Mouse (Mus musculus) myocyte (in vitro differentiated cells): ENCODE measurements at regions not wholly inside any gene's neighbourhood (a gene's known extent, or its start where the extent isn't known, plus 50 kb on each side); places are given as distances from the start of the nearest gene placed in this dataset.

Experiments
- H3K27me3 ChIP-seq: one replicate; pipeline ENCODE4 v1.6.1; 2011; ENCODE audit not compliant: control insufficient read depth, insufficient read depth, insufficient read length
- H3K36me3 ChIP-seq: one replicate; pipeline ENCODE4 v1.6.1; 2011; ENCODE audit not compliant: control insufficient read depth, insufficient read depth
- H3K4me2 ChIP-seq: one replicate; pipeline ENCODE4 v1.6.1; 2011; ENCODE audit warnings: low read depth, control low read depth
- H3K4me3 ChIP-seq: one replicate; pipeline ENCODE4 v1.5.1; 2011; ENCODE audit warnings: mild to moderate bottlenecking, control low read depth, moderate library complexity
- H3K79me2 ChIP-seq: one replicate; pipeline ENCODE4 v1.6.1; 2011; ENCODE audit not compliant: control insufficient read depth, insufficient read depth
- H3ac ChIP-seq: one replicate; pipeline ENCODE4 v1.6.1; 2011; ENCODE audit not compliant: control insufficient read depth, insufficient read length
- CEBPB ChIP-seq: IDR thresholded peaks from 2 replicates; pipeline ENCODE4 v1.6.1; 2011; ENCODE audit warnings: mild to moderate bottlenecking, moderate library complexity; ENCODE audit not compliant: poor library complexity, insufficient read depth, severe bottlenecking
- E2F4 ChIP-seq: IDR thresholded peaks from one replicate; pipeline ENCODE4 v1.6.1; 2011; ENCODE audit warnings: mild to moderate bottlenecking, control low read depth, moderate library complexity; ENCODE audit not compliant: insufficient read depth
- MAX ChIP-seq: IDR thresholded peaks from one replicate; pipeline ENCODE4 v1.6.1; 2011; ENCODE audit warnings: low read depth, mild to moderate bottlenecking, control low read depth
- MYOD1 ChIP-seq, 3 experiments: IDR thresholded peaks; one replicate each; pipeline ENCODE4 v1.6.1; 2011; ENCODE audit warnings: control low read depth in 2 of 3, low read depth in 2 of 3, mild to moderate bottlenecking in 2 of 3, moderate library complexity in 1 of 3; ENCODE audit not compliant: insufficient read length in 2 of 3, control insufficient read depth in 1 of 3
- MYOG ChIP-seq, 3 experiments: IDR thresholded peaks; one replicate each; pipeline ENCODE4 v1.6.1; 2011; ENCODE audit warnings: control low read depth in 2 of 3, low read depth in 2 of 3, mild to moderate bottlenecking in 2 of 3; ENCODE audit not compliant: insufficient read length in 2 of 3, control insufficient read depth in 1 of 3, insufficient read depth in 1 of 3
- POLR2A ChIP-seq: IDR thresholded peaks from one replicate; pipeline ENCODE4 v1.6.1; 2011; ENCODE audit warnings: low read depth, mild to moderate bottlenecking, control low read depth, moderate library complexity; ENCODE audit not compliant: insufficient read length
- POLR2AphosphoS2 ChIP-seq: IDR thresholded peaks from one replicate; pipeline ENCODE4 v1.6.1; 2011; ENCODE audit warnings: low read depth, control low read depth; ENCODE audit not compliant: insufficient read length
- REST ChIP-seq: IDR thresholded peaks from one replicate; pipeline ENCODE4 v1.6.1; 2011; ENCODE audit warnings: mild to moderate bottlenecking, control low read depth, moderate library complexity; ENCODE audit not compliant: insufficient read depth, insufficient read length
- SRF ChIP-seq: IDR thresholded peaks from one replicate; pipeline ENCODE4 v1.6.1; 2011; ENCODE audit warnings: low read depth; ENCODE audit not compliant: control insufficient read depth, insufficient read length
- TCF12 ChIP-seq: IDR thresholded peaks from one replicate; pipeline ENCODE4 v1.6.1; 2011; ENCODE audit warnings: mild to moderate bottlenecking, control low read depth; ENCODE audit not compliant: poor library complexity, insufficient read depth, severe bottlenecking
- TCF3 ChIP-seq: IDR thresholded peaks from one replicate; pipeline ENCODE4 v1.6.1; 2011; ENCODE audit warnings: low read depth, control low read depth; ENCODE audit not compliant: insufficient read length
- USF1 ChIP-seq: IDR thresholded peaks from one replicate; pipeline ENCODE4 v1.6.1; 2011; ENCODE audit warnings: low read depth, mild to moderate bottlenecking, control low read depth, moderate library complexity

DNA sequence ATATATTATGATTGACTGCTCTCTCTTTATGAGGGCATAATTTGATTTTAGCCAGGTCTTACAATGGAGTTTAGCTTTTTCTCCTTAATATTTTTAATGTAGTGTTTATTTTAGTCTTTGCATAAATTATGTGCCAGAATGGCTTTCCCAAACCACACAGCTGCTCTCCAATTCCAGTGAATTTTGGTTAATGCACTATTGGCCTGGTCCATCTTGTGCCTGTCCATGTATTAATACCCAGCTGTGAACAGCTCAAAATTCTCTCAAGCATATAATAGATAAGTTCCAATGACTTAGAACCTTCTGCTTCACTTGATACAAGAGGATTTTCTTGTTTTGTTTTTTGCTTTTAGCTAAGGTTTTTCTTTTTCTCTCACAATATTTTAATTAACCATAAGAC lies 939.4 kb downstream of the Pla2g4a start:
- H3K4me2 ChIP-seq: no peak overlapping the region
- H3K36me3 ChIP-seq: no peaks in the 10 kb centered on the region
- H3K4me3 ChIP-seq: no peak overlapping the region
- no peak overlapping the region for H3ac ChIP-seq
- TF ChIP-seq SRF: no peak
- TF ChIP-seq USF1: no peak
- TF ChIP-seq POLR2A: no peak
- no peak for TF ChIP-seq CEBPB
- no peaks in the 10 kb centered on the region for H3K79me2 ChIP-seq
- no peaks in the 10 kb centered on the region for H3K27me3 ChIP-seq

DNA sequence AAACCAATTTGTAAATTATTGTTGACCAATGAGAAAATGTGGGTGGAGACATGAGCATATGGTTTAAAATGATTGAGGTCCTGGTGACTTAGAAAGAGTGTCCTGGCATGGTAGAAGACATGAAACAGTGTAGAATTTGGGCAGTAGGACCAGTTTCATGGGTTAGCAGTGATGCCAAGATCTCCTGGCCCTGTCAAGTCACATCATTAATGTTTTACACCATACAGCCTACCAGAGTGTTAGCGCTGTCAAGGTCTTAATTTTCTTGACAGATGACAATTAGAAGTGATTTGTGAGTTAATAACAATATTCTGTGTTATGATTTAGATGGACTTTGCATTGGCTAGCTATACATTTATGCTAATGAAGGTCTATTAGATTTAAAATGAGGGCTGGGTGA lies 939.8 kb downstream of the Pla2g4a start:
- no peaks in the 10 kb centered on the region for H3K79me2 ChIP-seq
- no peaks in the 10 kb centered on the region for H3K27me3 ChIP-seq
- no peaks in the 10 kb centered on the region for H3K36me3 ChIP-seq
- no peak overlapping the region for H3K4me3 ChIP-seq
- H3ac ChIP-seq: no peak overlapping the region
- no peak for TF ChIP-seq E2F4
- no peak for TF ChIP-seq SRF
- no peak for TF ChIP-seq TCF12
- TF ChIP-seq POLR2A: no peak
- no peak for TF ChIP-seq USF1
- no peak for TF ChIP-seq MYOG (IDR thresholded peaks at IDR 0.05; ENCODE audit: control insufficient read depth in 1 of 3, insufficient read depth in 1 of 3, insufficient read length in 2 of 3, low read depth in 2 of 3)
- no peak for TF ChIP-seq POLR2AphosphoS2
- no peak overlapping the region for H3K4me2 ChIP-seq

DNA sequence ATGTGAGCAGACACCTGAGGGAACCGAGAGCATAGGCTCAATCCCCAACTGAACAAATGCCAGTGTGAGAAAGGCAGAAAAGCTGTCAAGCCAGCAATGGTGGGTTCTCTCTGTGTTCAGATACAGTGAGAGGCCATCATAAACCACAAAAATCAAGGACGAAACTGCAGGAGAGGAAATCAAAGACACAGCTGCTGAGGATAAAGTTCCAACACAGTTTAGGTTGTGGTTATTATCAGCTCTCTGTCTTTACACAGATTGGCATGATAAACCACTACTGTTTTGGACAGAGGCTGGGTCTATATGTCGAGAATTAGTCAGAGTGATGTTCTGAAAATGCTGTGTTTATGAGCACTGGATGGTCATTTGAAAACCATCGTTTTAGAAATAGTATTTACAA lies 946.5 kb downstream of the Pla2g4a start:
- Histone ChIP-seq H3ac (no peak overlapping the region), H3K36me3 (no peaks in the 10 kb centered on the region)
- peak in 1 of 3 experiments; percentile 25 for TF ChIP-seq MYOG (IDR thresholded peaks at IDR 0.05; ENCODE audit: control insufficient read depth in 1 of 3, insufficient read depth in 1 of 3, insufficient read length in 2 of 3, low read depth in 2 of 3)
- TF ChIP-seq REST: no peak
- TF ChIP-seq MYOD1 (IDR thresholded peaks at IDR 0.05; ENCODE audit: control insufficient read depth in 1 of 3, insufficient read length in 2 of 3, low read depth in 2 of 3): peak in 1 of 3 experiments; percentile 5

DNA sequence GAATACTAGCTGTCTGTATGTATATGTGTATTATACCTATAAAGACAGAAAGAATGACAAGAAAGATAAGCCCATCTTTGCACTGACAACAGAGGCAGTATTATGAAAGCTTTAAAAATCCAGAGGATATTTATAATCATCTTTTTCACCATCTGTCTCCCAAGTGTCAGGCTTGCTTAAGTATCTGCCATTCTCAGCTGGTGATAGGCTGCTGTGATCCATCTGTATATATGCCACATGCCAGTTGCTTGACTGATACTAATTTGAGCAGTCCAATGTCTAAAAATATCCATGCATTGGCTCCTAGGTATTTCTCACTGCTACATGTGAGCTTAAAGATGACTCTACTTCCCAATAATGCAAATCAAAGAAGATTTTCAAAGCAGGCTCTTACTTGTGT lies 950.3 kb downstream of the Pla2g4a start:
- Histone ChIP-seq H3K36me3 (no peaks in the 10 kb centered on the region), H3ac (no peak overlapping the region), H3K4me3 (no peak overlapping the region), H3K79me2 (no peaks in the 10 kb centered on the region), H3K4me2 (no peak overlapping the region), H3K27me3 (no peaks in the 10 kb centered on the region)
- TF ChIP-seq TCF12 (no peak), USF1 (no peak), MAX (no peak), E2F4 (no peak), SRF (no peak), MYOG (IDR thresholded peaks at IDR 0.05; ENCODE audit: control insufficient read depth in 1 of 3, insufficient read depth in 1 of 3, insufficient read length in 2 of 3, low read depth in 2 of 3) (peak in 1 of 3 experiments; percentile 80), MYOD1 (IDR thresholded peaks at IDR 0.05; ENCODE audit: control insufficient read depth in 1 of 3, insufficient read length in 2 of 3, low read depth in 2 of 3) (peak in 2 of 3 experiments; percentile 40 to 53), REST (no peak), POLR2A (no peak)

More for the DNA sequence above, 946.5 kb downstream of the Pla2g4a start:
- H3K4me2 ChIP-seq: no peak overlapping the region
- no peaks in the 10 kb centered on the region for H3K27me3 ChIP-seq
- no peak overlapping the region for H3K4me3 ChIP-seq
- H3K79me2 ChIP-seq: no peaks in the 10 kb centered on the region

DNA sequence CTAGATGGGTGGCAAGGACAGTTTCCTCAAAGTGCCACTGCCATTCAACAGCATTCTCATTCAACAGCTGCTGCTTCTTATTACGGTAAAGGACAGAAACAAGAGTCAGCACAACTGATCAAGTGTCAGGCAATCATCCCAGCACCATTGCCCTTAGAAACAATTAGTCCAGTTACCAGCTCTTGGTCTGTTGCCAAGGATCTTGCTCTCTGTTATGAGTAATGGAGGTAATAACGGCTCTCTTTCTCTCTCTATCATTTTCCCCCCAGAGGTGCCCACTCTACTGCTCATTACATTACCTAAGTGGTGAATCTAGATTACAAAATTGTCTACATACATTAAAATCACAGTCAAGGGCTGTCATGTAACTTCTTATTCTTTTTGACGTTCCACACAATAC lies 961.0 kb downstream of the Pla2g4a start:
- H3K36me3 ChIP-seq: no peaks in the 10 kb centered on the region
- no peaks in the 10 kb centered on the region for H3K79me2 ChIP-seq
- H3K4me2 ChIP-seq: peak overlapping the region; percentile 16
- no peak overlapping the region for H3ac ChIP-seq
- no peak overlapping the region for H3K4me3 ChIP-seq
- peak in 2 of 3 experiments; percentile 30 to 49 for TF ChIP-seq MYOD1 (IDR thresholded peaks at IDR 0.05; ENCODE audit: control insufficient read depth in 1 of 3, insufficient read length in 2 of 3, low read depth in 2 of 3)
- TF ChIP-seq TCF12: no peak
- no peak for TF ChIP-seq MAX
- TF ChIP-seq CEBPB: no peak
- TF ChIP-seq MYOG (IDR thresholded peaks at IDR 0.05; ENCODE audit: control insufficient read depth in 1 of 3, insufficient read depth in 1 of 3, insufficient read length in 2 of 3, low read depth in 2 of 3): peak in 1 of 3 experiments; percentile 58
- H3K27me3 ChIP-seq: no peaks in the 10 kb centered on the region

DNA sequence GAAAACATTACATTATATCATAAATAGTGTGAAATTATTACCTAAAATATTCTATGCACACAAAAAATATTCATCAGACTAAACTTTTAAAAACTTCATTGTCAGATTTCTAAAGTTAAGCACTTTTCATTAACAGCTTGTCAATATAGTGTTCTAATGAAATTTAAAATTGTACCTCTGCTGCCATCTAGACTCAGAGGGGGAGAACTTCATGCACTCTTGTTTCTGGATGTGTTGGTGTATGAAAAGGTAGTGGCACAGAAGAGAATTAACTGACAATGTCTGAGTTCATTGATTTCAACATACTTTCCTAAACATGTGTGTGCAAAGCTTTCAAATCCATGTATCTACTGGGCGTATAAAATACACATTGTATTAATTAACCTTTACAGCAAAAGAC lies 967.5 kb downstream of the Pla2g4a start:
- no peak overlapping the region for H3K4me2 ChIP-seq
- H3K36me3 ChIP-seq: no peaks in the 10 kb centered on the region
- H3K4me3 ChIP-seq: no peak overlapping the region
- TF ChIP-seq TCF12 (no peak), TCF3 (no peak), POLR2AphosphoS2 (no peak), USF1 (no peak), CEBPB (no peak), MAX (no peak), SRF (no peak), E2F4 (no peak), MYOG (IDR thresholded peaks at IDR 0.05; ENCODE audit: control insufficient read depth in 1 of 3, insufficient read depth in 1 of 3, insufficient read length in 2 of 3, low read depth in 2 of 3) (no peak), MYOD1 (IDR thresholded peaks at IDR 0.05; ENCODE audit: control insufficient read depth in 1 of 3, insufficient read length in 2 of 3, low read depth in 2 of 3) (no peak), POLR2A (no peak)
- no peak overlapping the region for H3ac ChIP-seq
- no peaks in the 10 kb centered on the region for H3K79me2 ChIP-seq
- no peaks in the 10 kb centered on the region for H3K27me3 ChIP-seq
